ENCODE assay signal across 8 mouse cellular contexts in genomic region chr16:17271124-17271523, GRCm38 (mm10). TPM values are rescaled to one million over a fixed set of nuclear protein-coding genes. Genes with fewer than 3 reads are reported as not detected.
DNase-seq lines count a peak whose midpoint lies in the region; ATAC-seq lines count a peak whose summit lies in the region.

No protein-coding gene starts in this region.

- H3K4me1 ChIP-seq in megakaryocyte, embryonic 14.5 days: peaks cover 10% of the 10 kb centered on the region

- ATAC-seq in CD4-positive, CD25-positive, alpha-beta regulatory T cell, adult 4 months: no peak
- no peak for ATAC-seq in megakaryocyte, adult 5-6 weeks (ENCODE audit: poor library complexity, severe bottlenecking)

- H3K36me3 ChIP-seq in megakaryocyte, embryonic 14.5 days (replicated peaks; ENCODE audit: low read length): no peaks in the 10 kb centered on the region

- peak overlapping the region; percentile 64 for H3K4me3 ChIP-seq in megakaryocyte, embryonic 14.5 days (replicated peaks)

- H3K9me3 ChIP-seq in megakaryocyte, embryonic 14.5 days: peaks cover 13% of the 10 kb centered on the region

- peak; percentile 48 for DNase-seq in CD4-positive, CD25-positive, alpha-beta regulatory T cell, adult 2 months (ENCODE audit: low read depth, low spot score)
- peak; percentile 65 to 74 for DNase-seq in cerebellum, postnatal 10 days
- DNase-seq in lung, postnatal 10 days: peak; percentile 62
- no peak for DNase-seq in spleen, postnatal 4 days (ENCODE audit: low spot score in 2 of 2)
- DNase-seq in Muller cell, postnatal 12 days (ENCODE audit: inconsistent ontology term): no peak

- peaks cover 26% of the 10 kb centered on the region for H3K27me3 ChIP-seq in megakaryocyte, embryonic 14.5 days (replicated peaks)

RNA-seq across cellular contexts. Expression of gene Tmem191c, which starts 4.8 kb away (rescaled TPM):
- 10 to 100 TPM; 31.0 to 41.3 TPM for polyA plus RNA-seq in CD4-positive, CD25-positive, alpha-beta regulatory T cell, adult 4 months (2017; shearing (Covaris generic))
- polyA plus RNA-seq in megakaryocyte, embryonic 14.5 days (2012; ENCODE audit: insufficient read depth, low replicate concordance): 11.8 and 13.2 TPM in 2 replicates
- 1.0 and 2.1 TPM in 2 replicates for total RNA-seq in megakaryocyte, adult 5-6 weeks (2015)
- 2.9 and 4.1 TPM in 2 replicates for total RNA-seq in megakaryocyte, adult 5-6 weeks (2017)

RNA-seq across cellular contexts. Expression of gene Hic2, which starts 37.8 kb away (rescaled TPM):
- polyA plus RNA-seq in CD4-positive, CD25-positive, alpha-beta regulatory T cell, adult 4 months (2017; shearing (Covaris generic)): 1 to 10 TPM in 1 of 2 experiments, under 1 TPM in 1; 0.89 to 2.1 TPM
- polyA plus RNA-seq in megakaryocyte, embryonic 14.5 days (2012; ENCODE audit: insufficient read depth, low replicate concordance): 1.8 and 3.3 TPM in 2 replicates
- total RNA-seq in megakaryocyte, adult 5-6 weeks (2015): 0.91 and 1.5 TPM in 2 replicates
- 0.77 and 0.89 TPM in 2 replicates for total RNA-seq in megakaryocyte, adult 5-6 weeks (2017)

Comparison
In these comparisons a context has a peak if more than half of its experiments do, and no peak if none do; other contexts are left out.
1. DNase-seq: peak in CD4-positive, CD25-positive, alpha-beta regulatory T cell, adult 2 months (single experiment), cerebellum, postnatal 10 days (2 of 2) and lung, postnatal 10 days (single experiment); none in spleen, postnatal 4 days (0 of 2) and Muller cell, postnatal 12 days (single experiment).